Mouse (Mus musculus): ENCODE results near the gene Lrrc51.
"Not testable (repeated sequence)": the region's sequence is repeated elsewhere in the genome, so short reads cannot be mapped to it uniquely, and the experiment has no call there.

Lrrc51 gene

GRCm38 (mm10) chr7:101933751-101934240 lies at the start of gene Lrrc51, which contains the start of gene Numa1:
Gene Lrrc51, minus strand, starts transcription at chr7:101933895.
Gene Numa1, plus strand, starts transcription at chr7:101934111.
- in situ Hi-C loops (cut with MboI, MseI) = loop anchor here in 1 of 2 experiments (5.0 kb wide), 1 partner anchor 36 kb away; no protein-coding TSS in a partner anchor

DNA sequence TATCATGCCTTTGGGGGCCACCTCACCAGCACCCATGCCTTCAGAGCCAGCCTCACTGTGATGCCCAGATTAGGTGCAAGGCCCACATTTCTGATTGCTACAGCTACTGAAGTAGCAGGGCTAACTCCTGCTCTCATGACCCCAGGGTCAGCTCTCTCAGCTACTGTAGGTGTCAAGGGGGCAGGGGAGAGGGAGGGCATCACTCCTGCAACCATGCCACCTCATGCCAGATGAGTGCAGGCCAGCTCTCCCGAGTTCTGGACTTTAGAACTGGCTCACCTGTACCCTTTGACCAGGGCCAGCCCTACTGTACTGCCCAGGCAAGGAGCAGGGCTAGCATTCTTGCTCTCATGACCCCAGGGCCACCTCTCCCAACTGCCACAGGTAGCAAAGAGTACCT lies 49.0 kb upstream of the Lrrc51 start:
- in situ Hi-C loops (cut with MboI, MseI) = no loop called here

DNA sequence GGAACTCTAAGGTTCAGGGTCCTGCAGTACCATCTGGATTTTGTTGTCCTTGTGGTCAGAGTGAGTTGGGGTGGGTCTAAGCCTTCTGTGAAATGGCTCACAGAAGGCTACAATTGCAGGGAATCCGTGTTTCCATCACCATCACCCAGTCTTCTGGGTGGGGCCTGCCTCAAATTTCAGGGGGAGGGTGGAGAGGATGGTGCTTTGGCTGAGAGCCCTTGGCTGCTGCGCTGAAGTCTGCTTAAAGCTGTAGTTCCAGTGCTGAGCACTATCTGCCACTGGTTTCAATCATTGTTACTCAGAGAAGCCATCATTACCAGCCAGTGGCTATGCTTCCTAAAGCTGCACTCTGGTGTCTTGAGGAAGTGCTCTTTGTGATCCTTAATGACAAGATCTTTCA lies 40.8 kb upstream of the Lrrc51 start:
- in situ Hi-C loops (cut with MboI, MseI) = no loop called here

DNA sequence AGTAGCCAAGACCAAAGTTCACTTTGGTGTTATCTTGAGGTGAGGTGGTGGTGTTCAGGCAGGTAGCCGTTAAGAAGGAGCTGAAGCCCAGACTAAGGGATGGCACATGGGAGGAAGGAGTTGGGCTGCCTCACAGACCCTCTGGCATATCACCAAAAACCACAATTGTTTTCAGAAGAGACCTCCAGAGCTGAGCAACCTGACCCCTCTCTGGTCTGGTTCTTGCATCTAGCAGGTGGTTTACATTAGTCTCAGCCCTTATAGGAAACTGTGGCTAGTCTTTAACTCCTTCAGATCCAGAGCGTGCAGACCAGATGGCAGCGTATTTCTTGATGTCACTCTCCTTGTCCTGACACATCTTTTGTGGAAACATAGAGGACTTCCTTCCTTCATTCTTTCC lies 40.0 kb upstream of the Lrrc51 start:
- in situ Hi-C loops (cut with MboI, MseI) = no loop called here

- in situ Hi-C loops (cut with MboI, MseI) = no loop called here
Observed at GRCm38 (mm10) chr7:101971721-101972120, 38.0 kb upstream of the Lrrc51 start.

DNA sequence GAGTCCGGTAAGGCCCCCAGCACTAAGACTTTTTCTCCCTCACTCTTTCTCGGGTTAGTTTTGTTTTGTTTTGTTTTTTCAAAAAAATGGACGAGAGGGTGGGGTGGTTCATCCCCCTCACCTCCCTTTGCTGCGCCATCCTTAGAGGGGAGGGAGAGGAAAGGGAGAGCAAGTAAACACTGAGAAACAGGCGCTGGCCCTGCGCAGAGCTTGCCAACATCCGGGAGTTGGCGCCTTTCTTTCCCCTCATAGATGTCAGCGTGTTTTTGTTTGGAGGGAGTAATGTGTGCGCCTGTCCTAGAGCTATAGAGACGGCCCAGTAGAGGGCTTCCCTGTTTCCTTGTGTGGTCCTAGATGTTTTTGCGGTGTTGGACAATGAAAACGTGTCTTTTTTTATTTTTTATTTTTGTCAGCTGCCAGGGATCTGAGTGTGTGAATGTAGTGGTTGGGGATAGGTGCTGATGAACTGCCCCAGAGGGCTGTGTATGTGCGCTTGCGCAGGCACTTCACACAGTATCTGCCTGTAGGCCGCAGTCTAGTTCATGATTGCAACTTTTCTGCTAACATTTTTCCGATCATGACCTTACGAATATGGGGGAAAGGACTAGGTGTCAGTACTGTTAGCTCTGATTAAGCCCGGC lies 37.2 kb upstream of the Lrrc51 start:
- in situ Hi-C loops (cut with MboI, MseI) = no loop called here

DNA sequence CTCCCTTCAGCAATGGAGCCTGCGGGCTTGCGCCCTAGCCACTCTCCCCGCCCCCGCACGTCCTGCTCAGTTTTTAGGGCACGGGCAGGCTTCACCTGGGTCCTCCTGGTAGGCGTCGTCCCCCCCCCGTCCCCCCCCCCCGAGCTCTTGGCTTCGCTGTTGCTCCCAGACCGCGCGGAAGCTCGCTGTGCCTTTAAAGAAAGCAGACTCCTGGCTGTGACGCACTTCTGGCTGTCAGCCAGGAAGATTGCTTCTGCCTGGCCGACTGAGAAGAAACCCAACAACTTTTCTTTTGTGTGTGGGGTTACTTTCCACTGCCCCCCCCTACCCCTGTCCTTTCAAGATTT lies 36.7 kb upstream of the Lrrc51 start:
- in situ Hi-C loops (cut with MboI, MseI) = no loop called here

- in situ Hi-C loops (cut with MboI, MseI) = no loop called here
Observed at GRCm38 (mm10) chr7:101969694-101970428, 36.2 kb upstream of the Lrrc51 start.

DNA sequence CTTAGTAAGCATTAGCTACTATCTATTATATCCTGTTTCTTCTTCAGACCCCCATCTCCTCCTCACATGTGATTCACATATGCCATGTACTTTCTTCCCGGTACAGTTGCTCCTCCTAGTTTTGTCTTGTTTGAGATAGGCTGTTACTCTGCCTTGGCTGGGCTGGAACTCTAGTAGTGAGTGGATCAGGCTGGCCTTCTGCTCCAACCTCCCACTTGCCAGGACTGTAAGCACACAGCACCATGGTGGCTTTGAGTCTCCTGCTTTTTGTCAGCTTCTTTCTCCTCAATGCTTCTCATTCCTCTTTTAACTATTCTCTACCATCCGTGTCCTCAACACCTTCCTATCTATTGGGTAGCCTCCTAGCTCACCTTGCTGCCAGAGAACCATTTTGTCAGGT lies 35.1 kb upstream of the Lrrc51 start:
- in situ Hi-C loops (cut with MboI, MseI) = no loop called here

- in situ Hi-C loops (cut with MboI, MseI) = no loop called here
Observed at GRCm38 (mm10) chr7:101967256-101967655, 33.6 kb upstream of the Lrrc51 start.

GRCm38 (mm10) chr7:101965606-101966005 lies 31.9 kb upstream of the Lrrc51 start:
- in situ Hi-C loops (cut with MboI, MseI) = no loop called here

DNA sequence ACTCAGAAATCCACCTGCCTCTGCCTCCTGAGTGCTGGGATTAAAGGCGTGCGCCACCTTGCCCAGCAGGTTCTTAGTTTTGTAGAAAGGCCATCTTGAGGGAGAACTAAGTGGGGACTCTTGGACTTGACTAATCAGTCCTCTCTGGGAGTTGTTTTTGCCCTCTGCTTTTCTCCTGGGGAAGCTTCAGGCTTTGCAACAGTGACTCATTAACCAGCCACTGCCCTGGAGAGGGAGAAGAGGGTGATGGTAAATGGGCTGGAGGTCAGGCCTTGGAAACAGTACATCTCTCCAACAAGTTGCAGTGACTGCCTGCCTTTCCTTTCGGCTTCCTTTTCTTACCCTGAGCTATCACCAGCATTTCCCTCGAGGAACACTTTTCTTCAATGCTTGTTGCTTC lies 30.9 kb upstream of the Lrrc51 start:
- in situ Hi-C loops (cut with MboI, MseI) = no loop called here

GRCm38 (mm10) chr7:101963621-101964020 lies 29.9 kb upstream of the Lrrc51 start:
- in situ Hi-C loops (cut with MboI, MseI) = no loop called here

DNA sequence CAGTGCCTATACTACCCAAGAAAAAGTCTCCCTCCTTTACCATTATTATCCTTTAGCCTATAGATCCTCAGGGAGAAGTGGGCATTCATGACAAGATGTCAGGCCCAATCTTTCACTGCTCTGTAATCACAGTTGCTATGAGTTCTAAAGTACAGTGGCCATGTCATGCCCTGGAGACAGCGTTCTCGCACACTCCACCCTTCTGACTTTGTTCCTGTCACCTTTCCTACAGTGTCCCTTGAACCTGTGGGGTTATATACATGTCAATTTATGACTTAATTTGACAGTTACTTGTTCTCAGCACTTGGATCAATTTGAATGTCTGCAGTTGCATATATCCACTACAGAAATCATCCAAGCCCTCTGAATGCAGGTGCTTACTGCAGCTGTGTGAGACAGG lies 29.1 kb upstream of the Lrrc51 start:
- in situ Hi-C loops (cut with MboI, MseI) = no loop called here

- in situ Hi-C loops (cut with MboI, MseI) = no loop called here
Observed at GRCm38 (mm10) chr7:101956911-101957310, 23.2 kb upstream of the Lrrc51 start.

- in situ Hi-C loops (cut with MboI, MseI) = no loop called here
Observed at GRCm38 (mm10) chr7:101956481-101956880, 22.8 kb upstream of the Lrrc51 start.

GRCm38 (mm10) chr7:101955862-101956261 lies 22.2 kb upstream of the Lrrc51 start:
- in situ Hi-C loops (cut with MboI, MseI) = no loop called here

- in situ Hi-C loops (cut with MboI, MseI) = no loop called here
Observed at GRCm38 (mm10) chr7:101955276-101955675, 21.6 kb upstream of the Lrrc51 start.

GRCm38 (mm10) chr7:101954163-101954562 lies 20.5 kb upstream of the Lrrc51 start:
- in situ Hi-C loops (cut with MboI, MseI) = no loop called here

GRCm38 (mm10) chr7:101952098-101952497 lies 18.4 kb upstream of the Lrrc51 start:
- in situ Hi-C loops (cut with MboI, MseI) = no loop called here

DNA sequence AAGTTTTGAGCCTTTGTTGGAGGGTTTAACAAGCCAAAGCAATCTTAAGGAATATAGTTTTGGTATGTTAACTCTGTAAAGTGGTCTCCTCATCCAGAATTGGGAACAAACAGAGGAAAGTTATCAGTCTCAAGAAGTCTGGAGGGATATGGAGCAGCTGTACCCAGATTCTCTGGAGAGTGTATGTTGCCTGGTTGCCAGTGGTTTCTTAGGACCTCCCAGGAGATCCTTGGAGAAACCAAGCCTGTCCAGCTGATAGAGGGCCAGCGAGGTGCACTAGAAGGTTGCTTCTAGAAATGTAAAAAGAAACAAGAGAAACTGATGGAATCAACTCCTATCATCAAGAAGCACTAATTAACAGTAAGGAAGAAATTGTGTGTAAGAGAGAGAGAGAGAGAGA lies 18.0 kb upstream of the Lrrc51 start:
- in situ Hi-C loops (cut with MboI, MseI) = no loop called here

DNA sequence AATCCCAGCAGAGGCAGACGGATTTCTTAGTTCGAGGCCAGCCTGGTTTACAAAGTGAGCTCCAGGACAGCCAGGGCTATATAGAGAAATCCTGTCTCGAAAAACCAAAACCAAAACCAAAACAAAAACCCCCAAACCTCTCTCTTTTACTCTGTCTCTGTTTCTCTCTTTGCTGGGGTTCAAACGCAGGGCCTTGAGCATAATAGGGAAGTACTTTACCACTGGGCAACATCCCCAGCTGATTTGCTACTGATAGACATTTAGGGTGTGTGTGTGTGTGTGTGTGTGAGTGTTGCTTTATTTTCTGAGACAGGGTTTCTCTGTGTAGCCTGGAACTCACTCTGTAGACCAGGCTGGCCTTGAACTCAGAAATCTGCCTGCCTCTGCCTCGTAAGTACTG lies 15.3 kb upstream of the Lrrc51 start:
- in situ Hi-C loops (cut with MboI, MseI) = not testable (repeated sequence)

DNA sequence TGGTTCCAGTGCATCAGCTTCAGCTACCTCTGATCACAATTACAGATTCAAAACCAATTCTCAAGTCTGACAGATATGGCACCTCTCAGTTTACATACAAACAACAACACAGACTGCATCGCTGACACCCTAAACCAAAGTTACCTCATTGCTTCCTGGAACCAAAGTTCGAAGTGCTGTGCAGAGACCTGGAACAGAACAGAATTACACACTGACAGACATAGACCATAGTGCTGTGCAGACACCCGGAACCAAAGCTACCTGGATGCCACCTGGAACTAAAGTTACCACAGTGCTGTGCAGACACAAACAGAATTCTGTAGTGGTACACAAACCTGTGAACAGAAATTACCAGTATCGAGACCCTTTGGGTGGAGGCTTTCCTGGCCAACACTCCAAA lies 6.1 kb upstream of the Lrrc51 start:
- in situ Hi-C loops (cut with MboI, MseI) = loop anchor here in 1 of 2 experiments (5.0 kb wide), 1 partner anchor 613 kb away; no protein-coding TSS in a partner anchor

All from T-helper 17 cell (primary cell).